Mouse (Mus musculus): ENCODE measurements around the gene Zfp697. TPM values are rescaled to one million over a fixed set of nuclear protein-coding genes. Genes with fewer than 3 reads are reported as not detected.
"Not testable (repeated sequence)": the region's sequence is repeated elsewhere in the genome, so short reads cannot be mapped to it uniquely, and the experiment has no call there.

Gene Zfp697
- polyA plus RNA-seq, 1 experiment from 2014 or later: 12.1 TPM

DNA sequence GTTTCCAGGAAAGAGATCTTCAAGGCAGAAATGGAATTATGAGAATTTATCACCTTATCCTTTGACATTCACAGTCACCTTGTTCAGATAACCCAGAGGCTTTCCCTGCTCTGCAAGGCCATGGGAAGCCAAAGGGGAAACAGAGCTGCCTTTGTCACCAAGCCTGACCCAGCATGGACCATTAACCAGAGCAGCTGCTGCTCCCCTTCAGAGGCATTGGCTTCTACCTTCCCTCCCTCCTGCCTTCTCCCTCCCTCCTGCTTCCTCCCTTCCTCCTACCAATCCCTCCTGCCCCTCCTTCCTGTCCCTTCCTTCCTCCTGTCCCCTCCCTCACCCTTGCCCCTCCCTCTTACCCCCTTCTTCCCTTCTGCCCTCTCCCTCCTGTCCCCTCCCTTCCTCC, 165.4 kb downstream of the Zfp697 start:
- H3K4me3 ChIP-seq (ENCODE audit: low read depth, low read length); H3K27ac ChIP-seq (ENCODE audit: low read depth, low read length); ATAC-seq (replicated peaks; ENCODE audit: insufficient number of reproducible peaks, low FRiP score, low TSS enrichment); H3K27me3 ChIP-seq (ENCODE audit: control insufficient read depth, insufficient read depth, low read length); H3K9ac ChIP-seq (ENCODE audit: low read depth, low read length); H3K4me1 ChIP-seq (ENCODE audit: control insufficient read depth, insufficient read depth, low read length); H3K36me3 ChIP-seq (ENCODE audit: control insufficient read depth, insufficient read depth, low read length); H3K4me2 ChIP-seq; H3K9me3 ChIP-seq (replicated peaks; ENCODE audit: control insufficient read depth, low read length): not testable (repeated sequence)

DNA sequence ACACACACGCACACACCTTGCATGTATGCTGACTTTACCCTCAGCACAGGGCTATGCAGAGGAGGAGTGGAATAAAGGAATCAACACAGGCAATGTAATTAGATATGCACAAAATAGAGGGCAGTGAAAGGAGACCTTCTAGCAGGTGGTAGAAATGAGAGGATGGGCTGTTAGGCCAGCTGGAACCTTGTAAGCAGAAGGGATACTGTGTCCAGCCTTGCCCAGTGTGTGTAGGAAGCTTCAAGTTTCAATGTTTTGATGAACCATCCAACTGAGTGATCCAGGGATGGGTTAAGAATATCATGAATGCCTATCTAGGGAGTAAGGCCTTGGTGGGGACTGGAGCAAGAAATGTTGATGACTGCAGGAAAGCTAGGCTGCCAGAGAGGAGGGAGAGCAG, 166.2 kb downstream of the Zfp697 start:
- H3K27ac ChIP-seq (ENCODE audit: low read depth, low read length); H3K9ac ChIP-seq (ENCODE audit: low read depth, low read length); H3K27me3 ChIP-seq (ENCODE audit: control insufficient read depth, insufficient read depth, low read length); ATAC-seq (replicated peaks; ENCODE audit: insufficient number of reproducible peaks, low FRiP score, low TSS enrichment); H3K4me3 ChIP-seq (ENCODE audit: low read depth, low read length); H3K9me3 ChIP-seq (replicated peaks; ENCODE audit: control insufficient read depth, low read length); H3K36me3 ChIP-seq (ENCODE audit: control insufficient read depth, insufficient read depth, low read length); H3K4me1 ChIP-seq (ENCODE audit: control insufficient read depth, insufficient read depth, low read length); H3K4me2 ChIP-seq: not testable (repeated sequence)
- WGBS (ENCODE audit: insufficient replicate concordance): no CpG with 5 or more reads among the region's 1 CpGs

GRCm38 (mm10) chr3:98550215-98550614, 168.0 kb downstream of the Zfp697 start:
- no CpG with 5 or more reads among the region's 2 CpGs for WGBS (ENCODE audit: insufficient replicate concordance)

GRCm38 (mm10) chr3:98550832-98551231, 168.6 kb downstream of the Zfp697 start:
- H3K36me3 ChIP-seq (ENCODE audit: control insufficient read depth, insufficient read depth, low read length); H3K9me3 ChIP-seq (replicated peaks; ENCODE audit: control insufficient read depth, low read length); H3K4me1 ChIP-seq (ENCODE audit: control insufficient read depth, insufficient read depth, low read length); H3K4me2 ChIP-seq; H3K9ac ChIP-seq (ENCODE audit: low read depth, low read length); H3K27ac ChIP-seq (ENCODE audit: low read depth, low read length); H3K4me3 ChIP-seq (ENCODE audit: low read depth, low read length); ATAC-seq (replicated peaks; ENCODE audit: insufficient number of reproducible peaks, low FRiP score, low TSS enrichment); H3K27me3 ChIP-seq (ENCODE audit: control insufficient read depth, insufficient read depth, low read length): not testable (repeated sequence)
- WGBS (ENCODE audit: insufficient replicate concordance): no CpG with 5 or more reads among the region's 1 CpGs

More at GRCm38 (mm10) chr3:98550215-98550614, 168.0 kb downstream of the Zfp697 start:
- not testable (repeated sequence) for H3K9me3 ChIP-seq (replicated peaks; ENCODE audit: control insufficient read depth, low read length); H3K4me2 ChIP-seq; H3K4me3 ChIP-seq (ENCODE audit: low read depth, low read length); H3K4me1 ChIP-seq (ENCODE audit: control insufficient read depth, insufficient read depth, low read length); H3K9ac ChIP-seq (ENCODE audit: low read depth, low read length); H3K36me3 ChIP-seq (ENCODE audit: control insufficient read depth, insufficient read depth, low read length); ATAC-seq (replicated peaks; ENCODE audit: insufficient number of reproducible peaks, low FRiP score, low TSS enrichment); H3K27ac ChIP-seq (ENCODE audit: low read depth, low read length); H3K27me3 ChIP-seq (ENCODE audit: control insufficient read depth, insufficient read depth, low read length)

DNA sequence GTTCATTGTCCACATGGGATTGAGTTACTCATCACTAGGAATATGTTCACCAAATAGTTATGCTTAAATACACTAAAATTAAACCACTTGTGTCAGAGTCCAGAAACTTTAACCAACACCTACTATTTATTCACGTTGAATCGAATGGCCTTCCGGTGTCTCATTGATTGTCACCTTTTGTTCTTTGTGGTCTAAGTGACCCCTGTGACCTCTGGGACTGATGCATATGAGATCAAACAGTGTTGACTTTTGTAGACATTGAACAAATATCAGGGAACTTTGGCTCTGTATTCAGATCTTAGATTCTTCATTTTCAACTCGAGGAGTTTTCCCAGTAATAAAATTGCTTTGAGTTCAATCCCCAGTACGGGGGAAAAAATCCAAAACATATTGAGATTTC, 178.4 kb downstream of the Zfp697 start:
- not testable (repeated sequence) for H3K4me3 ChIP-seq (ENCODE audit: low read depth, low read length); ATAC-seq (replicated peaks; ENCODE audit: insufficient number of reproducible peaks, low FRiP score, low TSS enrichment); H3K9ac ChIP-seq (ENCODE audit: low read depth, low read length); H3K27ac ChIP-seq (ENCODE audit: low read depth, low read length); H3K27me3 ChIP-seq (ENCODE audit: control insufficient read depth, insufficient read depth, low read length); H3K4me1 ChIP-seq (ENCODE audit: control insufficient read depth, insufficient read depth, low read length); H3K4me2 ChIP-seq; H3K9me3 ChIP-seq (replicated peaks; ENCODE audit: control insufficient read depth, low read length); H3K36me3 ChIP-seq (ENCODE audit: control insufficient read depth, insufficient read depth, low read length)
- WGBS (ENCODE audit: insufficient replicate concordance): no CpG with 5 or more reads among the region's 5 CpGs

GRCm38 (mm10) chr3:98563831-98564230, 181.6 kb downstream of the Zfp697 start:
- not testable (repeated sequence) for H3K4me2 ChIP-seq; ATAC-seq (replicated peaks; ENCODE audit: insufficient number of reproducible peaks, low FRiP score, low TSS enrichment); H3K27me3 ChIP-seq (ENCODE audit: control insufficient read depth, insufficient read depth, low read length); H3K4me1 ChIP-seq (ENCODE audit: control insufficient read depth, insufficient read depth, low read length); H3K9ac ChIP-seq (ENCODE audit: low read depth, low read length); H3K9me3 ChIP-seq (replicated peaks; ENCODE audit: control insufficient read depth, low read length); H3K36me3 ChIP-seq (ENCODE audit: control insufficient read depth, insufficient read depth, low read length); H3K27ac ChIP-seq (ENCODE audit: low read depth, low read length); H3K4me3 ChIP-seq (ENCODE audit: low read depth, low read length)
- WGBS (ENCODE audit: insufficient replicate concordance): no CpG with 5 or more reads among the region's 2 CpGs

DNA sequence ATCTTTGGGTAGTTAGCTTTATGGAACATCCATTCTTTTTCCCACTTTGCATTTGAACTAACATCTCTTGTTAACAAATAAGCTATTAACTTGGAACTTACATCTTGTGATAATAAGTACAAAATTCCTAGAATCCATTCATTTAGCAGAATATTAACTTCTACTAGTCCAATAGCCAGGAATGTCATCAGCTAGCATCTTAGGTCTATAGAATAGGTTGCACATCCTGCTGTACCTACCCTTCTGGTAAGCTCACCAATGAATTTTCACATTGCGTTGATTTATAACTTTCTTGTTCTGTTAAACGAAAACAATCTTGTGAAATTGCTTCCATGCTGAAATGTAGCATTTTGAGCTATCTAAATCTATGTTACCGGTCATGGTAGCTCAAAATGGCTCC, 182.6 kb downstream of the Zfp697 start:
- not testable (repeated sequence) for H3K4me2 ChIP-seq; H3K4me1 ChIP-seq (ENCODE audit: control insufficient read depth, insufficient read depth, low read length); H3K27ac ChIP-seq (ENCODE audit: low read depth, low read length); H3K27me3 ChIP-seq (ENCODE audit: control insufficient read depth, insufficient read depth, low read length); H3K4me3 ChIP-seq (ENCODE audit: low read depth, low read length); H3K9ac ChIP-seq (ENCODE audit: low read depth, low read length); ATAC-seq (replicated peaks; ENCODE audit: insufficient number of reproducible peaks, low FRiP score, low TSS enrichment); H3K36me3 ChIP-seq (ENCODE audit: control insufficient read depth, insufficient read depth, low read length); H3K9me3 ChIP-seq (replicated peaks; ENCODE audit: control insufficient read depth, low read length)
- WGBS (ENCODE audit: insufficient replicate concordance): no CpG with 5 or more reads among the region's 3 CpGs

DNA sequence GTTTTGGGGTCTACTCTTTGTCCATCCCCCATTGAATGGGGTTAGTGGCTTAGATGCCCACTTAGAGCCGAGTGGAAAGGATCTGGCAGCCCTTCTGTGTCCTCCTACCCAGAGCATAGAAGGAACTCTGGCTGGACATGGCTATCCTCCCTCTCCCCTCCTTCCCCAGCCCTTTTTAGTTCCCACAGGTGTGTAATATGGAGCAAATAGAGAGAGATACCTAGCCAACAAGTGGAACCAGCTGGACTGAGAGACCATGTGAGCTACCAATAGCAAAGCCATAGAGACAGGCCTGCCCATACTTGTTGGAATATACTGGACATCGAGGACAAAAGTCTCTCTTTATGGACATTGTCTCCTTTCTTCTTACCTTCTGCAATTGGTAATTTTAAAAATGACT, 185.5 kb downstream of the Zfp697 start:
- H3K4me1 ChIP-seq (ENCODE audit: control insufficient read depth, insufficient read depth, low read length); H3K9ac ChIP-seq (ENCODE audit: low read depth, low read length); H3K9me3 ChIP-seq (replicated peaks; ENCODE audit: control insufficient read depth, low read length); H3K4me3 ChIP-seq (ENCODE audit: low read depth, low read length); ATAC-seq (replicated peaks; ENCODE audit: insufficient number of reproducible peaks, low FRiP score, low TSS enrichment); H3K4me2 ChIP-seq; H3K36me3 ChIP-seq (ENCODE audit: control insufficient read depth, insufficient read depth, low read length); H3K27ac ChIP-seq (ENCODE audit: low read depth, low read length); H3K27me3 ChIP-seq (ENCODE audit: control insufficient read depth, insufficient read depth, low read length): not testable (repeated sequence)
- 73% methylated on average over 2 of the region's 2 CpGs for WGBS (ENCODE audit: insufficient replicate concordance)

- H3K4me2 ChIP-seq; H3K27me3 ChIP-seq (ENCODE audit: control insufficient read depth, insufficient read depth, low read length); H3K4me3 ChIP-seq (ENCODE audit: low read depth, low read length); H3K27ac ChIP-seq (ENCODE audit: low read depth, low read length); ATAC-seq (replicated peaks; ENCODE audit: insufficient number of reproducible peaks, low FRiP score, low TSS enrichment); H3K9me3 ChIP-seq (replicated peaks; ENCODE audit: control insufficient read depth, low read length); H3K36me3 ChIP-seq (ENCODE audit: control insufficient read depth, insufficient read depth, low read length); H3K9ac ChIP-seq (ENCODE audit: low read depth, low read length); H3K4me1 ChIP-seq (ENCODE audit: control insufficient read depth, insufficient read depth, low read length): not testable (repeated sequence)
- 80% methylated on average over 1 of the region's 1 CpGs for WGBS (ENCODE audit: insufficient replicate concordance)
Measured at GRCm38 (mm10) chr3:98581024-98581423, 198.8 kb downstream of the Zfp697 start.
